Mouse (Mus musculus) forebrain, embryonic 16.5 days (tissue): ENCODE data around the gene Pole3. TPM values are rescaled to one million over a fixed set of nuclear protein-coding genes. Genes with fewer than 3 reads are reported as not detected.
A peak's percentile ranks its signal among the peaks of the same experiment; 100 is the strongest.

Source experiments
- ATAC-seq: fragments of 200-750 bp; cut with Nextera tagmentation; 2 replicates; pipeline ENCODE4 v1.8.0; 2017; ENCODE audit warnings: mild to moderate bottlenecking, moderate library complexity
- H3K27ac ChIP-seq: fragments of 300-500 bp; sonication (generic); 2 replicates; pipeline ENCODE4 v1.5.1; 2014; ENCODE audit warnings: low read length, control low read depth
- H3K27me3 ChIP-seq: fragments of 300-500 bp; sonication (generic); replicated peaks from 2 replicates; pipeline ENCODE4 v1.6.1; 2014; ENCODE audit warnings: low read length; ENCODE audit not compliant: control insufficient read depth, insufficient read depth
- H3K36me3 ChIP-seq: fragments of 300-500 bp; sonication (generic); 2 replicates; pipeline ENCODE4 v1.6.1; 2014; ENCODE audit not compliant: control insufficient read depth, insufficient read depth
- H3K4me1 ChIP-seq: fragments of 300-500 bp; sonication (generic); replicated peaks from 2 replicates; pipeline ENCODE4 v1.6.1; 2014; ENCODE audit warnings: low read length; ENCODE audit not compliant: control insufficient read depth, insufficient read depth
- H3K4me2 ChIP-seq: fragments of 300-500 bp; sonication (generic); 2 replicates; pipeline ENCODE4 v1.6.1; 2014; ENCODE audit warnings: mild to moderate bottlenecking, low read length, control low read depth
- H3K4me3 ChIP-seq: fragments of 300-500 bp; sonication (generic); replicated peaks from 2 replicates; pipeline ENCODE4 v1.5.1; 2014; ENCODE audit warnings: mild to moderate bottlenecking, low read length, control low read depth
- H3K9ac ChIP-seq: fragments of 300-500 bp; sonication (generic); replicated peaks from 2 replicates; pipeline ENCODE4 v1.6.1; 2014; ENCODE audit warnings: low read depth, low read length, control low read depth
- H3K9me3 ChIP-seq: fragments of 300-500 bp; sonication (generic); 2 replicates; pipeline ENCODE4 v1.6.1; 2016; ENCODE audit warnings: low read length; ENCODE audit not compliant: control insufficient read depth
- WGBS: fragments of 180-500 bp; shearing (Covaris S2); extraction: QIAGEN DNeasy Blood & Tissue Kit; methylation state at CpG from one replicate; pipeline ENCODE4 v1.1.7; 2014; 5-methylcytosine and 5-hydroxymethylcytosine counted together
- polyA plus RNA-seq: library from polyadenylated mRNA; unstranded; fragments of >200 nt; fragmentation: Nextera tagmentation; extraction: Ambion mirVana; gene quantifications from 2 replicates; pipeline ENCODE4 v1.2.1, GENCODE M21; 2015

The Pole3 gene
- polyA plus RNA-seq, 1 experiment from 2014 or later = 81.6 TPM

DNA sequence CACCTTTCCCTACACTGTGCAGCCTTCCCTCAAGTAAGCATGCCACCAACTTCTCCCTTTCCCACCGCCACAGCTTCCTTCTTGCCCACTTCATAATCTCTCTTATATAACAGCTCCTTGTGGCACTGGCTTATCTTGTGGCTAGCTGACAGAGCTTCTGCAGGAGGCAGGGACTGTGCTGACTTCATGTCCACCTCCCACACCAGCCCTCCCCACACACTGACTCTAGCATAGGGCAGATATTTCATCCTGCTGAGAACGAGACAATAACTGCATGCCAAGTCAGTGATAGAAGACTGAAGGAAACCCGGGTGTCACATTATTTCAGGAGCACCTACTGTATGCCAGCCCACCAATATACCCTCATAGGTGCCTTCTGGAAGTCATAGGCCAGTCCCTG lies 9.4 kb downstream of the Pole3 start:
- no peak overlapping the region for H3K27ac ChIP-seq
- H3K4me3 ChIP-seq = no peak overlapping the region
- ATAC-seq = no peak
- H3K9ac ChIP-seq = no peak overlapping the region
- H3K4me2 ChIP-seq = no peak overlapping the region
- peaks cover 11% of the 10 kb centered on the region for H3K4me1 ChIP-seq
- H3K27me3 ChIP-seq = no peaks in the 10 kb centered on the region
- H3K9me3 ChIP-seq = no peaks in the 10 kb centered on the region
- peaks cover 12% of the 10 kb centered on the region for H3K36me3 ChIP-seq
- WGBS = 88% methylated on average over 3 of the region's 3 CpGs

- ATAC-seq = no peak
- H3K27ac ChIP-seq = no peak overlapping the region
- peaks cover 11% of the 10 kb centered on the region for H3K4me1 ChIP-seq
- no peak overlapping the region for H3K9ac ChIP-seq
- no peaks in the 10 kb centered on the region for H3K9me3 ChIP-seq
- peaks cover 16% of the 10 kb centered on the region for H3K36me3 ChIP-seq
- H3K4me3 ChIP-seq = no peak overlapping the region
- 86% methylated on average over 7 of the region's 7 CpGs for WGBS
- H3K4me2 ChIP-seq = no peak overlapping the region
- no peaks in the 10 kb centered on the region for H3K27me3 ChIP-seq
Observed at GRCm38 (mm10) chr4:62514995-62515394, 9.9 kb downstream of the Pole3 start.

DNA sequence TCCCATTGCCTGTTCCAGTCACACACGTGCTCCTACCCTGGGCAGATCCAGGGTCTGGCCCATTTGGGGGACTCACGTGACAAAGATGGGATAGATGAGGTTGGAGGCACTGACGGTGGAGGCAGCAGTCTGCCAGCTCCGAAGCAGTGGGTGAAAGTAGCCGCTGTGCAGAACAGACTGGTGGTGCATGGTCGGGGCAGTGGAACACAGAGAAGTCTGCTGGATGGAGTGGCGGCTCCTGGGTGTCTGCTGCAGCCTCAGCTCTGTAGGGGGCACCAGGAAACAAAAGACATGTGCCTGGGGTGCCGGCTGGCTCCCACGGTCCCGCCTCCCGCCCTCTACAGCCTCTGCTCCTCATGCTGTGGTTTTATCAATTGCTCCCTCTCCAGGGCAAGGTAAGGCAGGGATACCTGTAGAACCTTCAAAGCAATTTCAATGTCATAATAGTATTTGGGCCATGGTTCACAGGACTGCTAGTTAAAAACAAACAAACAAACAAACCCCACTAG lies 10.8 kb downstream of the Pole3 start:
- H3K4me2 ChIP-seq = no peak overlapping the region
- 49% methylated on average over 11 of the region's 11 CpGs for WGBS
- no peak overlapping the region for H3K9ac ChIP-seq
- no peaks in the 10 kb centered on the region for H3K27me3 ChIP-seq
- H3K4me3 ChIP-seq = no peak overlapping the region
- peaks cover 22% of the 10 kb centered on the region for H3K36me3 ChIP-seq
- H3K27ac ChIP-seq = no peak overlapping the region
- H3K9me3 ChIP-seq = no peaks in the 10 kb centered on the region
- peaks cover 8% of the 10 kb centered on the region for H3K4me1 ChIP-seq
- ATAC-seq = no peak

DNA sequence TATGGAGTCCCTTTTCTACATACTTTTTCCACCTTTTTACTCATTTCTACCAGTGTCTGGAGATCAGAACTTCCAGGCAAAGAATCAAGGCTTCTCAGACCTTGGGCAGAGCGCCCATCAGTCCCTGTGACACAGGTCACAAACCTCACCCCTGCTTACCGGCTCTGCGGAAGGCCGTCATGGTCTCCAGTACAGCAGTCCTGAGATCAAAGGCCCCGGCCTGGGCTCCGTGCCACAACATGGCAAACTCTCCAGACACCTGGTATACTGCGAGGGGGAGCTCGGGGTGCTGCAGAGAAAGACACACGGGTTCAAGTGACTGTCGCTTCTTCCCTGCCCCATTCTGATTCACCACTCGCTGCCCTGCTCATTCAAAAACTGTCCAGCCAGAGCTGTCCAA lies 14.9 kb downstream of the Pole3 start:
- no peak overlapping the region for H3K9ac ChIP-seq
- ATAC-seq = no peak

GRCm38 (mm10) chr4:62508839-62509238 lies 16.0 kb downstream of the Pole3 start:
- Histone ChIP-seq H3K9ac (no peak overlapping the region), H3K4me2 (no peak overlapping the region), H3K4me3 (no peak overlapping the region), H3K4me1 (no peaks in the 10 kb centered on the region), H3K27me3 (no peaks in the 10 kb centered on the region), H3K27ac (no peak overlapping the region), H3K36me3 (peaks cover 33% of the 10 kb centered on the region), H3K9me3 (no peaks in the 10 kb centered on the region)
- 91% methylated on average over 5 of the region's 5 CpGs for WGBS
- no peak for ATAC-seq

More for the DNA sequence above, 14.9 kb downstream of the Pole3 start:
- Histone ChIP-seq H3K9me3 (no peaks in the 10 kb centered on the region), H3K4me1 (no peaks in the 10 kb centered on the region), H3K27ac (no peak overlapping the region), H3K4me3 (no peak overlapping the region), H3K27me3 (no peaks in the 10 kb centered on the region), H3K4me2 (no peak overlapping the region), H3K36me3 (peaks cover 33% of the 10 kb centered on the region)
- 93% methylated on average over 11 of the region's 11 CpGs for WGBS

GRCm38 (mm10) chr4:62506798-62507197 lies 18.1 kb downstream of the Pole3 start:
- Histone ChIP-seq H3K9ac (no peak overlapping the region), H3K4me1 (no peaks in the 10 kb centered on the region), H3K27me3 (no peaks in the 10 kb centered on the region), H3K9me3 (no peaks in the 10 kb centered on the region), H3K36me3 (peaks cover 24% of the 10 kb centered on the region), H3K4me3 (no peak overlapping the region), H3K27ac (no peak overlapping the region), H3K4me2 (no peak overlapping the region)
- ATAC-seq = no peak
- WGBS = 88% methylated on average over 2 of the region's 2 CpGs

DNA sequence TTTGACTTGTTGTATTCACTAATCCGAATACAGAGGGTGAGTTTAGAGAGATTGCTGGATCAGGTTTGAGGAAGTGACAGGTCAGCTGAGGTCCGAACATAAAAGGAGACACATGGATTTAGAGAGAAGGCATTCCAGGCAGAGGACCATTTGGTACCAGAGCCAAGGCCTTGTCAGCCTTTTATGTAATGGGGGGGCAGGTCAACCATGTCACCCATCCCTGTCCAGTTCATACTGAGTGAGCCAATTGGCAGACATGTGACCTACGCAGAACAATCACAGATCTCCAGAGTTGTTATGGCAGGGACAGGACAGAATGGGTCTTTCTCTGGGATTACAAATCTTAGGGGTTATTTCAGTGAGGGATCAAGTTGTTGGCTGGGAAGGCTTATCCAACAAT lies 18.9 kb downstream of the Pole3 start:
- Histone ChIP-seq H3K4me2 (no peak overlapping the region), H3K27me3 (no peaks in the 10 kb centered on the region), H3K27ac (no peak overlapping the region), H3K4me3 (no peak overlapping the region), H3K36me3 (peaks cover 21% of the 10 kb centered on the region), H3K9me3 (no peaks in the 10 kb centered on the region), H3K4me1 (peaks cover 6% of the 10 kb centered on the region), H3K9ac (no peak overlapping the region)
- ATAC-seq = no peak
- WGBS = 88% methylated on average over 3 of the region's 3 CpGs

DNA sequence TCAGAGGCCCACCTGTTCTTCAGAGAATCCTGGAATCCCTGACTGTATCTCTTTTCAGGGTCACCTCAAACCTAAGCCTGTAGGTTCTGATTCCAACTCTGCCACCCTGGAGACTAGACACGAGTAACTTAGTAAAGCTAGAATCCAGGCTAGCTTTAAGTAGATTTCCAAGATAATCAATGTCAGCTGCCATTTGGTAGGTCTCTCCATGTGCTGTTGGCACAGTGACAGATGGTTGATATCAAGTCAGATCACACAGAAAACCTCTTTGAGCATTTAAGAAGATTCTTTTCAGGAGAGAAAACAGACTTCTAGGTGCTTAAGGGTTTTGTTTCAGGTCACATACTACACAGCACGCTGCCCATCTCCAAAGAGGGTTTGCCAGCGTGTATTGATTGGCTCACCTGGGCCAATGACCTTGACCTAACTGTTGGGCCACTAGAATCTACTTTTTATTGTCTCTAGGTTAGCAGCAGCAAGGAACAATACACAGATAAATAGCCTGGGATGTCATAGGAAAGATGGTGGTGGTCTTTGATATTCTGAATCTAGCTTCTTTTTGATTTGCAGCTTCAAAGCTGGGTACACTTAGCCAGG lies 21.4 kb downstream of the Pole3 start, which contains the start of gene Hdhd3:
Hdhd3 (minus strand) TSS at position 94 of the 597 bp plus-strand sequence.
- H3K9ac ChIP-seq = peak within 1 kb of the TSS; percentile 81
- peak within 1 kb of the TSS; percentile 84 for H3K4me3 ChIP-seq
- ATAC-seq = no peak
- peaks cover 6% of the 10 kb centered on the region for H3K4me1 ChIP-seq
- WGBS = 87% methylated on average over 3 of the region's 3 CpGs
- H3K9me3 ChIP-seq = no peaks in the 10 kb centered on the region
- H3K36me3 ChIP-seq = peaks cover 7% of the 10 kb centered on the region; the same call in 1 of the 2 replicates
- H3K27ac ChIP-seq = no peak within 1 kb of the TSS
- H3K27me3 ChIP-seq = no peaks in the 10 kb centered on the region
- H3K4me2 ChIP-seq = peak within 1 kb of the TSS; percentile 54

- Histone ChIP-seq H3K9ac (no peak overlapping the region), H3K4me1 (peaks cover 6% of the 10 kb centered on the region), H3K36me3 (0 out of 2 replicates have a peak, but pooled peaks cover 6% of the 10 kb centered on the region), H3K27ac (no peak overlapping the region), H3K4me3 (no peak overlapping the region), H3K9me3 (no peaks in the 10 kb centered on the region), H3K4me2 (no peak overlapping the region), H3K27me3 (no peaks in the 10 kb centered on the region)
- 81% methylated on average over 7 of the region's 7 CpGs for WGBS
- ATAC-seq = no peak
Observed at GRCm38 (mm10) chr4:62502969-62503368, 21.9 kb downstream of the Pole3 start.
